Mouse (Mus musculus) heart, adult 18-20 months (tissue): Measurements from ENCODE around the gene Rngtt. TPM values are rescaled to one million over a fixed set of nuclear protein-coding genes. Genes with fewer than 3 reads are reported as not detected.
A peak's percentile ranks its signal among the peaks of the same experiment; 100 is the strongest.
"Not testable (repeated sequence)": the region's sequence is repeated elsewhere in the genome, so short reads cannot be mapped to it uniquely, and the experiment has no call there.

Source experiments
- DNase-seq, 2 experiments: peaks; one replicate each; pipeline ENCODE4 v3.0.0; 2021 to 2022; ENCODE audit warnings: mixed read lengths in 1 of 2
- total RNA-seq, 2 experiments: library from RNA; stranded (reverse); gene quantifications; 2 replicates each; pipeline ENCODE4 v1.2.3; 2021

Rngtt gene
- total RNA-seq, 2 experiments from 2014 or later = 10.0 to 11.1 TPM

- peak; percentile 17 to 41 for DNase-seq
Measured at GRCm38 (mm10) chr4:33441864-33442263, 131.8 kb downstream of the Rngtt start.

GRCm38 (mm10) chr4:33446265-33446664, 136.2 kb downstream of the Rngtt start:
- DNase-seq = no peak

GRCm38 (mm10) chr4:33446881-33447280, 136.8 kb downstream of the Rngtt start:
- no peak for DNase-seq

DNA sequence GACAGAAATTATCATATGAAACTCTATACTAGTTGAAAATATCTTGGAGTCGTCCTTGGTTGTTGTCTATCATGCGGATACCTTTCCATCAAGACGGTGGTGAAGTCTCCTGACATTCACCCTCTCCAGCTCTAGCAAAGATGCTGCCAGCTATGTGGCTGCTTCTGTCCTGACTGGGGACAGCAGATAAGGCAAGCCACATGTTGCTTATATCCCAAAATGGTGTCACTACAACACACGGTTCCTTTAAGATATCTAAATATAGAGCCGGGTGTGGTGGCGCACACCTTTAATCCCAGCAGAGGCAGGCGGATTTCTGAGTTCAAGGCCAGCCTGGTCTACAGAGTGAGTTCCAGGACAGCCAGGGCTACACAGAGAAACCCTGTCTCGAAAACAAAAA, 140.2 kb downstream of the Rngtt start:
- DNase-seq = not testable (repeated sequence)

- no peak for DNase-seq
Measured at GRCm38 (mm10) chr4:33459851-33460250, 149.7 kb downstream of the Rngtt start.

DNA sequence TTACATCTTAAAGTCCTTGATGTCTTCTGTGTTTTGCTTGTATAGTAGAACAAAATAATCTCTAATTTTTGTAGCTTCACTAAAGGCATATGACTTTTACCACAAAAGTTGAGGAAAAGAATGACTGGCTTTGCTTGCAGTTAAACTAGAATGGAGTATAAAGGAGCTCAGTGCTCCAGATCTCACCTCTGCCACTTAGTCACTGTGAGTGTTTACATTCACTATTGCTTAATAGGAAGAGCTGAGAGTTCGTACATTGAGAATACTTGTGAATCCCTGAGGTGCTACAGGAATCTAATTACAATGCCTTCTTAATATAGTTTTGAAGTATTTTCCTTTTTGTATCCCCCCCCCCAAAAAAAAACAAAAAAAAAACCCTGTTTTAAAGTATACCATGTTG, 154.3 kb downstream of the Rngtt start:
- DNase-seq = no peak

GRCm38 (mm10) chr4:33465871-33466270, 155.8 kb downstream of the Rngtt start:
- DNase-seq = peak; percentile 8 to 17

GRCm38 (mm10) chr4:33466970-33467399, 156.9 kb downstream of the Rngtt start:
- DNase-seq = peak; percentile 5 to 7

DNA sequence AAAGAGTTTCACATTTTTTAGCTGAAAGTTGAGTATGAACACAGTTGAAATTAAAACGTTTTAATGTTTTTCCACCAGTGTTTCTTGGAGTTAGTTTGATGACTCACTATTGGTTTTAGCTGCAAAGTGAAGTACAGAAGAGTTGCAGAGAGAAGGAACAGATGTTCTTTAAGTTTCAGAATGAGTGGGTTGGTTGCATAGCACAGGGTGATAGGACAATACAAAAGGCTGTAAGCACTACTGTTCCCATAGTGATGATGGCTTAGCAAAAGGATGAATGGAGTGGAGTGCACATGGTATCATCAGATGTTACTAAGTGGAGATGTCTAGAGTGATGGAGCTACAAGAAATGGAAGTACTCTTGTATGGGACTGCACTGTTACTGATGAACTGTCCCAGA, 157.5 kb downstream of the Rngtt start:
- no peak for DNase-seq

- DNase-seq = no peak
Measured at GRCm38 (mm10) chr4:33468151-33468550, 158.0 kb downstream of the Rngtt start.

DNA sequence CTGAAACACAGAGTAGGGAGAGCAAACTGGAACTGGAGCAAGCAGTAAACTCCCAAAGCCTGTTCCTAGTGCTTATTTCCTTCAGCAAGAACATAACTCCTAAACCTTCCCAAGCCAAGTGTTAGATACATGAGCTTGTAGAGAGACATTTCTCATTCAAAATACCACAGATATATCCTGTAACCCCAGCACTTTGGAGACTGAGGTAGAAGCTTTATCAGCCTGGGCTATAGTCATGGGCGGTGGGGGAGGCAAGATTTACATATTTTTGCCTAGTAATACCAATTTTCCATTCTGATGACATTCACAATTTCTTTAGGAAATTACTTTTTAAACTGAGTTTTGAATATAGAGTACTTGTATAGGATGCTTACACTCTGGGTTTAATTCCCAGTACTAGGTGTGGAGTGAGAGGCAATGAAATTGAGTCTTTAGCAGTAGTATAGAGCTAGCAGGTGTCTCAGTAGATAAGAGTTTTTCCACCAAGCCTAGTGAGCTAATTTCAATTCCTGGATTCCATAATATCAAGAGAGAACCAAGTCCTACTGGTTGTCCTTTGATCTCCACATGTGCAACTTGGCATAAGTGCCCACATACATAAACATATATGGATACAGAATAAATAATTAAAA, 160.7 kb downstream of the Rngtt start:
- no peak for DNase-seq

GRCm38 (mm10) chr4:33478011-33478785, 168.1 kb downstream of the Rngtt start:
- no peak for DNase-seq

GRCm38 (mm10) chr4:33481721-33482120, 171.6 kb downstream of the Rngtt start:
- no peak for DNase-seq

DNA sequence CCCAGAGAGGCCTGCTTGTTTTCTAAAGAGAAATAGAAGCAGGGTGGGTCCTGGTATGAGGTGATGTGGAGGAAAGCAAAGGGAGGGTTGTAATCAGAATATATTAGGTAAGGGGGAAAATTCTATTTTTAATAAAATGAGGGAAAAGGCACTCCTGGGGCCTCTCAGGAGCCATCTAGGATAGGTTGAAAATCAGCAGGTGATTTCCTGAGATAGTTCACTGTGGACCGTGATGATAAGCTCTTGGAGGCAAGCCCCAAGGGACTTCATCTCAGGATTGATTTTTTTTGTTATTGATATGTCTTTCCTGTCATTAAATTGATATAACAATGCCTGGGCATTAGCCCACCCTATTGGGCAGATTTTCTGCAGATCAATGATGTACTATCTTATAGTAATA, 175.9 kb downstream of the Rngtt start:
- no peak for DNase-seq

DNA sequence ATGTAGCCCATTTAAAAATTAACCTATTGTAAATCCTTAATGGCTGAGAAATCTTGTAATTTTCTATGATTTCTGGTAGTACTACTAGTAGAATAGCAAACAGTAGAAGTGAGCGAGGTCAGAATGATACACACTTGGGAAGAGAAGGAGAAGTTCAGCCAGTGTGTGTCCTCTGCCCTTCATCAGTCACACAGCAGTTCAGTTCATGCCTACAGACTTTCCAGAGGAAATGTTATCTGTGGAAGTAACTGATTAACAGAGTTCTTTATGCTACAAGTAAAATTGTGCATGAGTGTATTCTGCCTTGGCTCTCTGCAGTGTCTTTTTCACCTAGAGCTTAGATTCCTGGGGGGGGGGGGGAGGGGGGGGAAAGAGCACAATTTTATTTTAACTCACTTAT, 181.0 kb downstream of the Rngtt start:
- DNase-seq = no peak

DNA sequence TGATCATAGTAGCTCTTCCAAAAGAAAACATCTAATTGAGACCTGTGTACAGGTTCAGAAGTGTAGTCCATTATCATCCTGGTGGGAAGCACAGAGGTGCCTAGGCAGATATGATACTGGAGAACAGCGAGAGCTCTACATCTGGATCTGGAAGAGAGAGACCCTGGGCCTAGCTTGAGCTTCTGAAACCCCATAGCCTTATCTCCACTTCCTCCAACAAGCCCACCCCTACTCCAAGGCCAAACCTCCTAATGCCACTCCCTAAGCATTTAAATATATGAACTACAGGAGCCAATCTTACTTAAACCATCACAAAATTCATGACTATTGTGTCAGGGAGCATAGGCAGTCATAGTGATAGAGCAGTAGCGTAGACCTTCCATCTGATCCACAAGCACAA, 184.3 kb downstream of the Rngtt start:
- no peak for DNase-seq

DNA sequence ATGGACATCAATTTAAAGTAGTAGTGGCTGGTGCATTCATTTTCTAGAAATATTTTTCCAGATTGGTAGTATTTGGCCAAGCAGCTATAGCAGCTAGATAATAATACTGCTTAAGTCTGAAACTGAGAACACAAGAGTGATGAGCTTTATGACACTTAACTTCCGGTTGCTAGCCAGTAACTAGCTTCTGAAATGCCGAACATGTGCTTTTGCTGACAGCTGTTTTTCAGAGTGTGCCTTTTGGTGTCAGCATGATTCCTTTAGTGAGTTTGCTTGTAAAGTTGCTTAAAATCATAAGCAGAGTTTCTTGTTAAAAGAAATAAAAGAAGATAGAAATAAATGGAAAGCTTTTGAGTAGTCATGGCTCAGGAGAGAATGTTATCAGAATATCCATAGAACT, 186.9 kb downstream of the Rngtt start:
- no peak for DNase-seq

DNA sequence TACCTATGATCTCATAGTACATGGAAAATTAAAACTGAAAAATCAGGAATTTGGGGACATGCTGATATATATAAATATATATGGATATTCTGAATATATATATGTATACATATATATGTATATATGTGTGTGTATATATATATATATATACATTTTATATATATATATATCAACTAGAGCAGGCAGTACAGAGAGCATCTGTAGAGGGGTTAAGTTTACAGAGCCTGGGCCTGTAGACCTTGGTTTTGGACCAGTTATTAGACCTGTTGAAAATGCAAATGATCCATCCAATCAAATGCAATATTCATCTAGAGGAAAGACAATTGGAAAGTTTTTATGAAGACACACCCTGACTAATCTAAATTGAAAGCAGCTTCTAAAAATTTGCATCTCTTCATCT, 187.5 kb downstream of the Rngtt start:
- DNase-seq = no peak

DNA sequence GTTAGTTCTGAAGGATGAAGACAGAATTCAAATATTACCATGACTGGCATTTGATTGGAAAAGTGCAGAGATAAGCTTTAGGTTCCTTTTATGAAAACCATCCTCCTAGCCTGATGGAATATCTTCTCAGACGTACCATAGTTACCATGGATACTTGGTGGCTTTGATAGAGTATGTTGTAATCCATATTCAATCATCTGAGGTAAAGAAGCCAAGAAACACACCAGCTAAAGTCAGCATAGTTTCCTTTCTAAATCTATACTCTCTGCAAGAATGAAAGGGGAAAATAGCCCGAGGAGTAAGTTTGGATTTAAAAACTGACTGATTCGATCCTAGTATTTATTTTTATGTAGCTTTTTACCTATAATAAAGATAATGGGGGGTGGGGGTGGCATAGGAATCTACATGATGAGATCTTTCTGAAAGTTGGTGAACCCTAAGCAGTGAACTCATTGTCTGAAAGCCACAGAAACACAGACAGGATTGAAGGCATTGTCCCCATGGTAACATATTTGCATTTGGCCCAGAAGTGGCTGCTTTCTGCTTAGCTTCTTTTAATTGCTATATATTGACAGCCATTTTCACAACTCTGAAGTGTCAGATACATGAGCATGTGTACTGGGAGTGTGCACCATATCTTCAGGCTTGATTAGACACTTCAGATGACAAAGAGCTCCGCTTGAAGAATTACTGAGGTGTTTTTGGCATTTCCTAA, 188.2 kb downstream of the Rngtt start:
- no peak for DNase-seq

DNA sequence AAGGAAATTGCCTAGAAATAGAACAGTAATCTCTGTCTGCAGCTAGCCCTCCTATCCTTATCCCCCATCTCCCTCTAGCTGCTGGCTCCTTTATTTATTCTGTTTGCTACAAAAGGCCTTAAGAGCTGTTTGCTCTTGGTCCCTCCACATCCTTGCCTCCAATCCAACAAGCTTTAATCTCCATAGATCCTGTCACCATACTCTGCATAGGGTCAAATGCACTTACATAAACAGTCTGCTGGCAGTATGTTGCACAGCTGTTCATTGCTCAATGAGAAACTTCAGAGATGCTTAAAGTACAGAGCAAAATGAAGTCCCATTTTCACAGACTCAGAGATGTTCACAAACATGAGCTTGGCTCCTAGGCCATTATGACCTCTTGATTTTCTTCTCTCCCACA, 196.5 kb downstream of the Rngtt start:
- no peak for DNase-seq

DNA sequence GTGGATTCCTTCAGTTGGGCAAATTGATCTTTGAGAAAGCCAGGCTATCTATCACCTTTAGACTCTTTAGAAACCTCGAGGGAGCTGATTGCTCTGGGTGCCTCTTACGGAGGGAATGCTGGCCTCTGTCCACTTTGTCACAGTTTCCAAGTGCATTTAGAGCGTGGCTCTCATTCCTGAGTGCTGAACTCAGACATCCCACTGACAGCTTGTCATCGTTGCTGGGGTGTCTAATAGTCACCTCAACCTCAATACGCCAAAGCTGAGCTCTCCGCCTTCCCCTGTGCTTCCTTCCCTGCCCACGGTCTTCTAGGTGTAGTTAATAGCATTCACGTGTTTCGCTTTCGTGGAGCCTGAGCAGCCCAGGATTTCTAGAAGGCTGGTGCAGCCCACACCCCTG, 200.4 kb downstream of the Rngtt start:
- DNase-seq = peak; percentile 19 to 29

GRCm38 (mm10) chr4:33513421-33513820, 203.3 kb downstream of the Rngtt start:
- DNase-seq = peak in 1 of 2 experiments; percentile 12
